9 mouse cellular contexts compared by ENCODE assay signal in the genomic region with DNA sequence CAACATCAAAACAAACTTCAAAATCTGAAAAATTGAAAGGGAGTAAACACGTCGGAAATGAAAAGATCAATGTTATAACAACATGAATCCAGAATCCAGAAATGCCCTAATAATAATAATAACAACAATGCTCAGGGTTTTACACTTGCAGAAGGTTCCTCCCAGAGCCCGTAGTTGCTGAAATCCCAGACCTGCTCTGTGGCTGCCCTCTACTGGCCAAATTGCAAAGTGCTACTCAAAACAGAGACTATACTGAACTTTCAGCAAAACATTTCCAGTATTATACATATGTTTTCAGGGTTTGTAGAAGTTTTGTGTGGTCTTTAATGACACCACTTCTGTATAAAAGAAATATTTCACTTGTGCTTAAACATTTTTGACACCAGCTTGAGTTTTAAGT.
DNase-seq lines count a peak whose midpoint lies in the region; ATAC-seq and TF ChIP-seq lines count a peak whose summit lies in the region.
"Had no signal": no experiment of that assay in that cellular context is flagged by ENCODE, and none has a peak within 500 bp of the region (broad histone marks: within the 10 kb centered on the region; RNA-seq: fewer than 3 reads in every experiment).

No protein-coding gene starts in this region.

- ATAC-seq in liver, embryonic 12.5 days = no peak
- peak; percentile 80 for ATAC-seq in forebrain, embryonic 13.5 days
- ATAC-seq in limb, embryonic 14.5 days (ENCODE audit: low FRiP score, low read depth) = no peak
- peak; percentile 89; the same call in 1 of the 2 replicates for ATAC-seq in neural tube, embryonic 14.5 days (ENCODE audit: low read depth)

- no peaks in the 10 kb centered on the region for H3K36me3 ChIP-seq in liver, embryonic 12.5 days
- H3K36me3 ChIP-seq in forebrain, embryonic 13.5 days (ENCODE audit: poor library complexity, severe bottlenecking) = no peaks in the 10 kb centered on the region
- no peaks in the 10 kb centered on the region for H3K36me3 ChIP-seq in limb, embryonic 14.5 days (ENCODE audit: control insufficient read depth, insufficient read depth, low read length)
- H3K36me3 ChIP-seq in neural tube, embryonic 14.5 days (ENCODE audit: control insufficient read depth, insufficient read depth, low read length) = no peaks in the 10 kb centered on the region
- H3K36me3 ChIP-seq: embryonic facial prominence, embryonic 15.5 days had no signal

- H3K4me3 ChIP-seq in liver, embryonic 12.5 days = no peak overlapping the region
- no peak overlapping the region for H3K4me3 ChIP-seq in forebrain, embryonic 13.5 days
- H3K4me3 ChIP-seq in limb, embryonic 14.5 days (replicated peaks; ENCODE audit: low read length) = no peak overlapping the region
- H3K4me3 ChIP-seq in neural tube, embryonic 14.5 days (ENCODE audit: low read depth, low read length) = no peak overlapping the region
- H3K4me3 ChIP-seq: embryonic facial prominence, embryonic 15.5 days had no signal

- no peaks in the 10 kb centered on the region for H3K4me1 ChIP-seq in liver, embryonic 12.5 days
- H3K4me1 ChIP-seq in forebrain, embryonic 13.5 days = no peaks in the 10 kb centered on the region
- H3K4me1 ChIP-seq in limb, embryonic 14.5 days (ENCODE audit: control insufficient read depth, insufficient read depth, low read length) = no peaks in the 10 kb centered on the region
- H3K4me1 ChIP-seq in neural tube, embryonic 14.5 days (ENCODE audit: control insufficient read depth, insufficient read depth, low read length) = no peaks in the 10 kb centered on the region
- H3K4me1 ChIP-seq: embryonic facial prominence, embryonic 15.5 days had no signal

- DNase-seq in liver = peak; percentile 45
- DNase-seq in c-Kit-positive CD71-positive TER-119-negative erythroid progenitor cells, embryonic 14.5 days (ENCODE audit: low read depth) = peak; percentile 9
- peak; percentile 50 for DNase-seq in kidney, adult 9 months
- peak; percentile 58 for DNase-seq in limb, embryonic 14.5 days (ENCODE audit: low spot score)
- DNase-seq in thymus, postnatal 36 days = peak; percentile 22 to 35

- no peaks in the 10 kb centered on the region for H3K27me3 ChIP-seq in liver, embryonic 12.5 days (replicated peaks)
- H3K27me3 ChIP-seq in forebrain, embryonic 13.5 days = no peaks in the 10 kb centered on the region
- no peaks in the 10 kb centered on the region for H3K27me3 ChIP-seq in limb, embryonic 14.5 days (ENCODE audit: control insufficient read depth, insufficient read depth, low read length)
- no peaks in the 10 kb centered on the region for H3K27me3 ChIP-seq in neural tube, embryonic 14.5 days (ENCODE audit: control insufficient read depth, insufficient read depth, low read length)
- H3K27me3 ChIP-seq: embryonic facial prominence, embryonic 15.5 days had no signal

- no peak overlapping the region for H3K9ac ChIP-seq in liver, embryonic 12.5 days
- H3K9ac ChIP-seq in forebrain, embryonic 13.5 days = no peak overlapping the region
- no peak overlapping the region for H3K9ac ChIP-seq in limb, embryonic 14.5 days (ENCODE audit: low read depth, low read length, severe bottlenecking)
- H3K9ac ChIP-seq in neural tube, embryonic 14.5 days (replicated peaks; ENCODE audit: low read depth, low read length) = no peak overlapping the region
- H3K9ac ChIP-seq: embryonic facial prominence, embryonic 15.5 days had no signal

- H3K9me3 ChIP-seq in liver, embryonic 12.5 days (replicated peaks) = no peaks in the 10 kb centered on the region
- no peaks in the 10 kb centered on the region for H3K9me3 ChIP-seq in forebrain, embryonic 13.5 days (replicated peaks)
- H3K9me3 ChIP-seq in limb, embryonic 14.5 days (ENCODE audit: control insufficient read depth, low read length) = no peaks in the 10 kb centered on the region
- H3K9me3 ChIP-seq in neural tube, embryonic 14.5 days (ENCODE audit: control insufficient read depth, low read length) = no peaks in the 10 kb centered on the region
- H3K9me3 ChIP-seq: embryonic facial prominence, embryonic 15.5 days had no signal

- TF ChIP-seq POLR2A in limb, embryonic 14.5 days (IDR thresholded peaks at IDR 0.05; ENCODE audit: borderline replicate concordance, extremely low read depth, insufficient read depth, insufficient read length) = no peak

- H3K27ac ChIP-seq in liver, embryonic 12.5 days = no peak overlapping the region
- H3K27ac ChIP-seq in forebrain, embryonic 13.5 days = no peak overlapping the region
- no peak overlapping the region for H3K27ac ChIP-seq in limb, embryonic 14.5 days (replicated peaks; ENCODE audit: low read depth, low read length)
- no peak overlapping the region for H3K27ac ChIP-seq in neural tube, embryonic 14.5 days (ENCODE audit: low read depth, low read length)
- H3K27ac ChIP-seq: embryonic facial prominence, embryonic 15.5 days had no signal

- H3K4me2 ChIP-seq in liver, embryonic 12.5 days = no peak overlapping the region
- H3K4me2 ChIP-seq in forebrain, embryonic 13.5 days = no peak overlapping the region
- no peak overlapping the region for H3K4me2 ChIP-seq in limb, embryonic 14.5 days (replicated peaks; ENCODE audit: low read depth, low read length, severe bottlenecking)
- H3K4me2 ChIP-seq in neural tube, embryonic 14.5 days (ENCODE audit: low read depth, low read length) = no peak overlapping the region
- H3K4me2 ChIP-seq: embryonic facial prominence, embryonic 15.5 days had no signal

- 6% methylated on average over 3 of the region's 3 CpGs for WGBS in liver, embryonic 12.5 days (ENCODE audit: insufficient replicate concordance)
- 9% methylated on average over 3 of the region's 3 CpGs for WGBS in forebrain, embryonic 13.5 days
- WGBS in limb, embryonic 14.5 days = 3% methylated on average over 3 of the region's 3 CpGs
- 4% methylated on average over 3 of the region's 3 CpGs for WGBS in neural tube, embryonic 14.5 days

Comparison
In these comparisons a context has a peak if more than half of its experiments do, and no peak if none do; other contexts are left out.
1. ATAC-seq: peak in forebrain, embryonic 13.5 days (single experiment) and neural tube, embryonic 14.5 days (single experiment); none in liver, embryonic 12.5 days (single experiment) and limb, embryonic 14.5 days (single experiment).
2. Peak in every context shown above with its lines, with median percentiles within 50 percentile points of each other: DNase-seq.